Comparison of ENCODE assay signal across 16 mouse cellular contexts in the genomic region with DNA sequence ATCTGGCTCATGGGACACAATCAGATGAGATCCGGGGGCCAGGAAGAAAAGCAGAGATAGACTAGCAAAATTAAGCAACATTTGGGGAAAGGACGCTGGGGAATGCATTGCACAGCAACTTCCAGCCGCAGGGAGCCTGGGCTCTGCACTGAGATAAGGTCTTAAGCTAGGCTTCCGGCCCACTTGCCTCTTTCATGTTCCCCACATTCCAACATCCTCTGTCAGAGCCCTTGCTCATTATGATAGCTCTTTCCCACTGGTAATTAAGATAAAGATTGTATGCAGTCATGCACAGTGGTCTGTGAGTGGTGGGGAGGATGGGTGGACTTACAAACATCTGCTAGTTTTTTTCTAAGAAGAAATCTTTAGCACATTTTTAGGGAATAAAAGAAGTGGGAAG.
DNase-seq lines count a peak whose midpoint lies in the region; ATAC-seq and TF ChIP-seq lines count a peak whose summit lies in the region.
"Had no signal": no experiment of that assay in that cellular context is flagged by ENCODE, and none has a peak within 500 bp of the region (broad histone marks: within the 10 kb centered on the region; RNA-seq: fewer than 3 reads in every experiment).

No protein-coding gene starts in this region.

- 54% methylated on average over 4 of the region's 4 CpGs for WGBS in kidney, embryonic 15.5 days
- WGBS in embryonic facial prominence, embryonic 14.5 days, result 55% methylated on average over 4 of the region's 4 CpGs
- WGBS in heart, embryonic 16.5 days, result 11% methylated on average over 4 of the region's 4 CpGs

- H3K4me1 ChIP-seq in kidney, embryonic 15.5 days, result peaks cover 56% of the 10 kb centered on the region
- H3K4me1 ChIP-seq in embryonic facial prominence, embryonic 14.5 days (ENCODE audit: control insufficient read depth, insufficient read depth, low read length), result peaks cover 8% of the 10 kb centered on the region
- peaks cover 44% of the 10 kb centered on the region for H3K4me1 ChIP-seq in heart, embryonic 16.5 days (ENCODE audit: control insufficient read depth, insufficient read depth, low read length)

- no peak overlapping the region for H3K9ac ChIP-seq in kidney, embryonic 15.5 days
- no peak overlapping the region for H3K9ac ChIP-seq in embryonic facial prominence, embryonic 14.5 days (ENCODE audit: low read depth, low read length)
- 0 out of 2 replicates have a peak overlapping the region, but pooled peaks have one; percentile 14 for H3K9ac ChIP-seq in heart, embryonic 16.5 days (ENCODE audit: low read length)
- H3K9ac ChIP-seq: hindbrain, embryonic 13.5 days; neural tube, embryonic 12.5 days had no signal

- peak overlapping the region; percentile 79 for H3K27ac ChIP-seq in kidney, embryonic 15.5 days
- H3K27ac ChIP-seq in embryonic facial prominence, embryonic 14.5 days (replicated peaks; ENCODE audit: low read depth, low read length), result no peak overlapping the region; the same call in 1 of the 2 replicates
- H3K27ac ChIP-seq in heart, embryonic 16.5 days (ENCODE audit: low read length), result peak overlapping the region; percentile 86
- H3K27ac ChIP-seq: neural tube, embryonic 12.5 days had no signal

- ATAC-seq in kidney, embryonic 15.5 days (replicated peaks; ENCODE audit: low FRiP score), result no peak
- ATAC-seq in embryonic facial prominence, embryonic 14.5 days (ENCODE audit: low read depth), result peak; percentile 42; the same call in 1 of the 2 replicates
- ATAC-seq in heart, embryonic 16.5 days (replicated peaks; ENCODE audit: extremely low read depth, insufficient read depth, low FRiP score), result peak; percentile 65
- ATAC-seq: midbrain, embryonic 16.5 days had no signal

- no peak for DNase-seq in kidney, postnatal 10 days
- peak; percentile 48 for DNase-seq in embryonic facial prominence, embryonic 14.5 days (ENCODE audit: low spot score)
- DNase-seq in cerebellum, adult 11-12 months, result no peak
- no peak for DNase-seq in embryo, embryonic 11 days
- no peak for DNase-seq in left cerebral cortex, adult 18-20 months (ENCODE audit: low spot score in 2 of 2)
- DNase-seq: adrenal gland, postnatal 25 days; gastrocnemius, postnatal 36 days; kidney, adult 18-20 months; thymus, postnatal 14 days had no signal

- no peaks in the 10 kb centered on the region for H3K9me3 ChIP-seq in kidney, embryonic 15.5 days (replicated peaks)
- H3K9me3 ChIP-seq in embryonic facial prominence, embryonic 14.5 days (ENCODE audit: control insufficient read depth, low read length), result no peaks in the 10 kb centered on the region
- no peaks in the 10 kb centered on the region for H3K9me3 ChIP-seq in heart, embryonic 16.5 days (replicated peaks; ENCODE audit: control insufficient read depth, low read length)
- H3K9me3 ChIP-seq: hindbrain, embryonic 13.5 days; neural tube, embryonic 12.5 days had no signal

- no peak overlapping the region for H3K4me2 ChIP-seq in kidney, embryonic 15.5 days
- no peak overlapping the region for H3K4me2 ChIP-seq in embryonic facial prominence, embryonic 14.5 days (ENCODE audit: low read depth, low read length)
- H3K4me2 ChIP-seq in heart, embryonic 16.5 days (ENCODE audit: low read depth, low read length), result peak overlapping the region; percentile 33
- H3K4me2 ChIP-seq: hindbrain, embryonic 13.5 days; neural tube, embryonic 12.5 days had no signal

- no peaks in the 10 kb centered on the region for H3K79me2 ChIP-seq in C2C12 (ENCODE audit: control insufficient read depth, insufficient read depth)

- H3K36me3 ChIP-seq in kidney, embryonic 15.5 days, result no peaks in the 10 kb centered on the region
- no peaks in the 10 kb centered on the region for H3K36me3 ChIP-seq in C2C12 (ENCODE audit: control insufficient read depth, insufficient read depth)
- H3K36me3 ChIP-seq in embryonic facial prominence, embryonic 14.5 days (ENCODE audit: control insufficient read depth, insufficient read depth, low read length), result no peaks in the 10 kb centered on the region
- no peaks in the 10 kb centered on the region for H3K36me3 ChIP-seq in heart, embryonic 16.5 days (ENCODE audit: control insufficient read depth, insufficient read depth)
- H3K36me3 ChIP-seq: G1E; hindbrain, embryonic 13.5 days; neural tube, embryonic 12.5 days had no signal

- no peak for TF ChIP-seq CTCF in C2C12 (IDR thresholded peaks at IDR 0.05; ENCODE audit: control insufficient read depth, insufficient read depth, insufficient read length)

- no peaks in the 10 kb centered on the region for H3K79me3 ChIP-seq in C2C12 (ENCODE audit: low read depth)

- no peak overlapping the region for H3K4me3 ChIP-seq in kidney, embryonic 15.5 days (replicated peaks)
- no peak overlapping the region for H3K4me3 ChIP-seq in C2C12 (ENCODE audit: insufficient read depth, poor library complexity, severe bottlenecking)
- H3K4me3 ChIP-seq in embryonic facial prominence, embryonic 14.5 days (ENCODE audit: low read depth, low read length), result no peak overlapping the region
- no peak overlapping the region for H3K4me3 ChIP-seq in heart, embryonic 16.5 days (ENCODE audit: low read length)
- H3K4me3 ChIP-seq: hindbrain, embryonic 13.5 days; neural tube, embryonic 12.5 days had no signal

- no peak overlapping the region for H3ac ChIP-seq in C2C12 (ENCODE audit: control insufficient read depth, insufficient read length, low read depth)

- H3K27me3 ChIP-seq in kidney, embryonic 15.5 days, result no peaks in the 10 kb centered on the region
- H3K27me3 ChIP-seq in C2C12 (ENCODE audit: control insufficient read depth, insufficient read depth, insufficient read length), result no peaks in the 10 kb centered on the region
- H3K27me3 ChIP-seq in embryonic facial prominence, embryonic 14.5 days (replicated peaks; ENCODE audit: control insufficient read depth, insufficient read depth, low read length), result no peaks in the 10 kb centered on the region
- H3K27me3 ChIP-seq in heart, embryonic 16.5 days (ENCODE audit: control insufficient read depth, insufficient read depth, low read length), result no peaks in the 10 kb centered on the region
- H3K27me3 ChIP-seq: hindbrain, embryonic 13.5 days; neural tube, embryonic 12.5 days had no signal

TF ChIP-seq in C2C12, 6 proteins besides CTCF, POLR2A, EP300 and RAD21:
- TF ChIP-seq USF1 (IDR thresholded peaks at IDR 0.05; ENCODE audit: low read depth) (no peak), MYOD1 (IDR thresholded peaks at IDR 0.05; ENCODE audit: control insufficient read depth, insufficient read length, low read depth) (peak; percentile 29), MYOG (IDR thresholded peaks at IDR 0.05; ENCODE audit: control insufficient read depth, extremely low read depth, insufficient read length) (no peak), CEBPB (IDR thresholded peaks at IDR 0.05; ENCODE audit: low read depth) (no peak), FOSL1 (IDR thresholded peaks at IDR 0.05; ENCODE audit: insufficient read depth, low read length, poor library complexity, severe bottlenecking) (no peak)
